16 mouse cellular contexts compared by ENCODE assay signal in genomic region chr1:132591399-132591930, GRCm38 (mm10). TPM values are rescaled to one million over a fixed set of nuclear protein-coding genes. Genes with fewer than 3 reads are reported as not detected.
DNase-seq lines count a peak whose midpoint lies in the region.
"Had no signal": no experiment of that assay in that cellular context is flagged by ENCODE, and none has a peak within 500 bp of the region (broad histone marks: within the 10 kb centered on the region; RNA-seq: fewer than 3 reads in every experiment).

No protein-coding gene starts in this region.

- DNase-seq in cerebellum, adult 18-20 months: peak; percentile 45 to 49
- DNase-seq in cerebellum, adult 11 months: no peak
- DNase-seq in layer of hippocampus, adult 18-20 months (ENCODE audit: low spot score in 2 of 2): peak; percentile 48 to 76
- no peak for DNase-seq in layer of hippocampus, postnatal 25 days (ENCODE audit: extremely low spot score in 1 of 2, low spot score in 1 of 2)
- DNase-seq in cerebellum, postnatal 14 days: peak; percentile 54 to 73
- DNase-seq in layer of hippocampus, postnatal 14 days (ENCODE audit: low spot score in 2 of 2): peak; percentile 64 to 75
- no peak for DNase-seq in natural killer cell, adult 2 months (ENCODE audit: low spot score in 2 of 2)
- no peak for DNase-seq in urinary bladder, postnatal 4 days (ENCODE audit: low spot score in 2 of 2)
- DNase-seq: heart, adult 18-20 months; kidney, adult 18-20 months; kidney, postnatal 10 days; liver, embryonic 13.5 days; thymus, postnatal 14 days had no signal

RNA-seq across cellular contexts. Expression of gene Cntn2, which starts 48.4 kb away (rescaled TPM):
- total RNA-seq in layer of hippocampus, adult 18-20 months (2021): 10 to 100 TPM; 68.0 to 84.8 TPM
- 10 to 100 TPM; 69.3 to 69.6 TPM for total RNA-seq in layer of hippocampus, postnatal 25 days (2021)
- 10 to 100 TPM; 52.7 to 54.9 TPM for total RNA-seq in layer of hippocampus, postnatal 14 days (2021)
- total RNA-seq: adrenal gland, adult 18-20 months; gastrocnemius, adult 8-10 months; MEL had no signal

Comparison
In these comparisons a context has a peak if more than half of its experiments do, and no peak if none do; other contexts are left out.
1. DNase-seq: peak in cerebellum, adult 18-20 months (2 of 2), layer of hippocampus, adult 18-20 months (2 of 2), cerebellum, postnatal 14 days (2 of 2) and layer of hippocampus, postnatal 14 days (2 of 2); none in cerebellum, adult 11 months (single experiment), layer of hippocampus, postnatal 25 days (0 of 2), natural killer cell, adult 2 months (0 of 2) and urinary bladder, postnatal 4 days (0 of 2).